Mouse (Mus musculus): ENCODE measurements at regions not wholly inside any gene's neighbourhood (a gene's known extent, or its start where the extent isn't known, plus 50 kb on each side); places are given as distances from the start of the nearest gene placed in this dataset.

GRCm38 (mm10) chr7:113076243-113076642, 122.5 kb downstream of the Rassf10 start:
- ATAC-seq: no peak
- H3K4me1 ChIP-seq (ENCODE audit: control insufficient read depth, insufficient read depth, low read depth, low read length): no peaks in the 10 kb centered on the region
- no peak overlapping the region for H3K4me2 ChIP-seq (ENCODE audit: low read length)

GRCm38 (mm10) chr7:113081120-113081519, 126.1 kb upstream of the Arntl start:
- 73% methylated on average over 5 of the region's 5 CpGs for WGBS
- Histone ChIP-seq H3K36me3 (ENCODE audit: control insufficient read depth, insufficient read depth, low read length) (no peaks in the 10 kb centered on the region), H3K9ac (ENCODE audit: low read depth, low read length) (no peak overlapping the region), H3K27me3 (replicated peaks; ENCODE audit: control insufficient read depth, insufficient read depth, low read length) (no peaks in the 10 kb centered on the region), H3K4me3 (ENCODE audit: low read length) (no peak overlapping the region), H3K27ac (ENCODE audit: low read depth, low read length) (no peak overlapping the region), H3K4me2 (ENCODE audit: low read length) (no peak overlapping the region), H3K4me1 (ENCODE audit: control insufficient read depth, insufficient read depth, low read depth, low read length) (no peaks in the 10 kb centered on the region), H3K9me3 (ENCODE audit: control insufficient read depth, low read length) (no peaks in the 10 kb centered on the region)
- no peak for ATAC-seq

More at GRCm38 (mm10) chr7:113076243-113076642, 122.5 kb downstream of the Rassf10 start:
- H3K27me3 ChIP-seq (replicated peaks; ENCODE audit: control insufficient read depth, insufficient read depth, low read length): no peaks in the 10 kb centered on the region
- H3K9me3 ChIP-seq (ENCODE audit: control insufficient read depth, low read length): no peaks in the 10 kb centered on the region
- no peak overlapping the region for H3K27ac ChIP-seq (ENCODE audit: low read depth, low read length)
- no peaks in the 10 kb centered on the region for H3K36me3 ChIP-seq (ENCODE audit: control insufficient read depth, insufficient read depth, low read length)
- no peak overlapping the region for H3K4me3 ChIP-seq (ENCODE audit: low read length)
- WGBS: 92% methylated on average over 7 of the region's 7 CpGs
- H3K9ac ChIP-seq (ENCODE audit: low read depth, low read length): no peak overlapping the region

GRCm38 (mm10) chr7:113084930-113085625, 122.2 kb upstream of the Arntl start:
- no peak for ATAC-seq
- Histone ChIP-seq H3K27me3 (replicated peaks; ENCODE audit: control insufficient read depth, insufficient read depth, low read length) (no peaks in the 10 kb centered on the region), H3K9me3 (ENCODE audit: control insufficient read depth, low read length) (no peaks in the 10 kb centered on the region), H3K4me2 (ENCODE audit: low read length) (no peak overlapping the region), H3K4me3 (ENCODE audit: low read length) (no peak overlapping the region), H3K36me3 (ENCODE audit: control insufficient read depth, insufficient read depth, low read length) (no peaks in the 10 kb centered on the region), H3K9ac (ENCODE audit: low read depth, low read length) (no peak overlapping the region), H3K27ac (ENCODE audit: low read depth, low read length) (no peak overlapping the region), H3K4me1 (ENCODE audit: control insufficient read depth, insufficient read depth, low read depth, low read length) (no peaks in the 10 kb centered on the region)
- 86% methylated on average over 8 of the region's 8 CpGs for WGBS

GRCm38 (mm10) chr7:113086158-113086557, 121.1 kb upstream of the Arntl start:
- no peak for ATAC-seq
- Histone ChIP-seq H3K9me3 (ENCODE audit: control insufficient read depth, low read length) (no peaks in the 10 kb centered on the region), H3K4me3 (ENCODE audit: low read length) (no peak overlapping the region), H3K27ac (ENCODE audit: low read depth, low read length) (no peak overlapping the region), H3K36me3 (ENCODE audit: control insufficient read depth, insufficient read depth, low read length) (no peaks in the 10 kb centered on the region), H3K27me3 (replicated peaks; ENCODE audit: control insufficient read depth, insufficient read depth, low read length) (no peaks in the 10 kb centered on the region), H3K9ac (ENCODE audit: low read depth, low read length) (no peak overlapping the region), H3K4me1 (ENCODE audit: control insufficient read depth, insufficient read depth, low read depth, low read length) (no peaks in the 10 kb centered on the region), H3K4me2 (ENCODE audit: low read length) (no peak overlapping the region)
- 48% methylated on average over 1 of the region's 1 CpGs for whole genome bisulfite sequencing

- H3K27ac ChIP-seq (ENCODE audit: low read depth, low read length): no peak overlapping the region
- H3K4me1 ChIP-seq (ENCODE audit: control insufficient read depth, insufficient read depth, low read depth, low read length): no peaks in the 10 kb centered on the region
- no peak overlapping the region for H3K4me3 ChIP-seq (ENCODE audit: low read length)
- H3K27me3 ChIP-seq (replicated peaks; ENCODE audit: control insufficient read depth, insufficient read depth, low read length): no peaks in the 10 kb centered on the region
- H3K4me2 ChIP-seq (ENCODE audit: low read length): no peak overlapping the region
- WGBS: 78% methylated on average over 5 of the region's 5 CpGs
- H3K9ac ChIP-seq (ENCODE audit: low read depth, low read length): no peak overlapping the region
- H3K9me3 ChIP-seq (ENCODE audit: control insufficient read depth, low read length): no peaks in the 10 kb centered on the region
- H3K36me3 ChIP-seq (ENCODE audit: control insufficient read depth, insufficient read depth, low read length): no peaks in the 10 kb centered on the region
- no peak for ATAC-seq
Measured at GRCm38 (mm10) chr7:113087646-113088045, 119.6 kb upstream of the Arntl start.

DNA sequence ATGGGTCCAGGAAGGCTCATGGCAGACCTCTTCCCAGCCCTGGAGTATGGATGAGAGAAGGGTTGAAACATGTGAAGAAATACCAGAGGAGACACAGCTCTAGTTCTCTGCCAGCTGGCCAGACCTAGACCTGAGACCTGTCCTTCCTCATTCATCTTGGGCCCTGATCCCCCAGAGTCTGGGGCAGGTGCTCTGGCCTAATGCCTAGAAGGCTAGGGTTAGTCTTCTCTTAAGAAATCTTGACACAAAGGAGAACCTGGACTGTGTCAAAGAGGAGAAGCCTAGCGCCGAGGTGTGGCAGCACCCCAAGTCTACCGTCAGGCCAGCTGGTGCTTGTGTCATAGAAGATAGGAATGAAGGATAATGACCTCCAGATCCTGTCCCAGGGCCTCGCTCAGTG, 118.2 kb upstream of the Arntl start:
- Histone ChIP-seq H3K27me3 (replicated peaks; ENCODE audit: control insufficient read depth, insufficient read depth, low read length) (no peaks in the 10 kb centered on the region), H3K4me3 (ENCODE audit: low read length) (no peak overlapping the region), H3K4me1 (ENCODE audit: control insufficient read depth, insufficient read depth, low read depth, low read length) (no peaks in the 10 kb centered on the region), H3K27ac (ENCODE audit: low read depth, low read length) (no peak overlapping the region), H3K4me2 (ENCODE audit: low read length) (no peak overlapping the region), H3K9me3 (ENCODE audit: control insufficient read depth, low read length) (no peaks in the 10 kb centered on the region), H3K9ac (ENCODE audit: low read depth, low read length) (no peak overlapping the region), H3K36me3 (ENCODE audit: control insufficient read depth, insufficient read depth, low read length) (no peaks in the 10 kb centered on the region)
- 75% methylated on average over 4 of the region's 4 CpGs for WGBS
- ATAC-seq: no peak

- no peaks in the 10 kb centered on the region for H3K4me1 ChIP-seq (ENCODE audit: control insufficient read depth, insufficient read depth, low read depth, low read length)
- H3K36me3 ChIP-seq (ENCODE audit: control insufficient read depth, insufficient read depth, low read length): no peaks in the 10 kb centered on the region
- H3K4me3 ChIP-seq (ENCODE audit: low read length): no peak overlapping the region
- no peaks in the 10 kb centered on the region for H3K27me3 ChIP-seq (replicated peaks; ENCODE audit: control insufficient read depth, insufficient read depth, low read length)
- WGBS: 63% methylated on average over 5 of the region's 5 CpGs
- no peak overlapping the region for H3K9ac ChIP-seq (ENCODE audit: low read depth, low read length)
- H3K27ac ChIP-seq (ENCODE audit: low read depth, low read length): no peak overlapping the region
- H3K4me2 ChIP-seq (ENCODE audit: low read length): no peak overlapping the region
- no peak for ATAC-seq
- no peaks in the 10 kb centered on the region for H3K9me3 ChIP-seq (ENCODE audit: control insufficient read depth, low read length)
Measured at GRCm38 (mm10) chr7:113093931-113094330, 113.3 kb upstream of the Arntl start.

GRCm38 (mm10) chr7:113095092-113095491, 112.2 kb upstream of the Arntl start:
- no peaks in the 10 kb centered on the region for H3K27me3 ChIP-seq (replicated peaks; ENCODE audit: control insufficient read depth, insufficient read depth, low read length)
- no peaks in the 10 kb centered on the region for H3K9me3 ChIP-seq (ENCODE audit: control insufficient read depth, low read length)
- no peaks in the 10 kb centered on the region for H3K36me3 ChIP-seq (ENCODE audit: control insufficient read depth, insufficient read depth, low read length)
- no peak overlapping the region for H3K4me2 ChIP-seq (ENCODE audit: low read length)
- H3K27ac ChIP-seq (ENCODE audit: low read depth, low read length): no peak overlapping the region
- no peaks in the 10 kb centered on the region for H3K4me1 ChIP-seq (ENCODE audit: control insufficient read depth, insufficient read depth, low read depth, low read length)
- WGBS: 74% methylated on average over 3 of the region's 3 CpGs
- ATAC-seq: no peak
- H3K4me3 ChIP-seq (ENCODE audit: low read length): no peak overlapping the region
- H3K9ac ChIP-seq (ENCODE audit: low read depth, low read length): no peak overlapping the region

- Histone ChIP-seq H3K4me1 (ENCODE audit: control insufficient read depth, insufficient read depth, low read depth, low read length) (no peaks in the 10 kb centered on the region), H3K27me3 (replicated peaks; ENCODE audit: control insufficient read depth, insufficient read depth, low read length) (no peaks in the 10 kb centered on the region), H3K4me2 (ENCODE audit: low read length) (no peak overlapping the region), H3K9me3 (ENCODE audit: control insufficient read depth, low read length) (no peaks in the 10 kb centered on the region), H3K27ac (ENCODE audit: low read depth, low read length) (no peak overlapping the region), H3K36me3 (ENCODE audit: control insufficient read depth, insufficient read depth, low read length) (no peaks in the 10 kb centered on the region), H3K4me3 (ENCODE audit: low read length) (no peak overlapping the region), H3K9ac (ENCODE audit: low read depth, low read length) (no peak overlapping the region)
- ATAC-seq: no peak
- whole genome bisulfite sequencing: 90% methylated on average over 7 of the region's 7 CpGs
Measured at GRCm38 (mm10) chr7:113104265-113104664, 103.0 kb upstream of the Arntl start.

DNA sequence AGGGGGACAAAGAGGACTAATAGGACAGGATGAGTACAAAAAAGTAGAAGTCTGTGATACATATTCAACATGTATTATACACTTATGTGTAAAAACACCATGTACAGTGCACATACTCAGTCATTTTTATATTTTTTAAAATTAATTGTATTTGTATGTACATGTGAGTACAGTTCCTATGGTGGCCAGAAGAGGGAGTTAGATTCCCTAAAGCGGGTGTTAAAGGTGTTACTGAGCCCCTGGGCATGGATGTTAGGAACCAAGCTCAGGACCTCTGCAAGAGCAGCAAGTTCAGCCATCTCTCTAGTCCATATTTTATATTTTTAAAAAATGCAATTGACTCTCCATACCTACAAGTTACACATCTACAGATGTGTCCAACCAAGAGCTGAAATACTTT, 101.9 kb upstream of the Arntl start:
- Histone ChIP-seq H3K36me3 (ENCODE audit: control insufficient read depth, insufficient read depth, low read length) (no peaks in the 10 kb centered on the region), H3K9me3 (ENCODE audit: control insufficient read depth, low read length) (no peaks in the 10 kb centered on the region), H3K4me1 (ENCODE audit: control insufficient read depth, insufficient read depth, low read depth, low read length) (no peaks in the 10 kb centered on the region), H3K9ac (ENCODE audit: low read depth, low read length) (no peak overlapping the region), H3K27ac (ENCODE audit: low read depth, low read length) (no peak overlapping the region), H3K4me3 (ENCODE audit: low read length) (no peak overlapping the region), H3K4me2 (ENCODE audit: low read length) (no peak overlapping the region), H3K27me3 (replicated peaks; ENCODE audit: control insufficient read depth, insufficient read depth, low read length) (no peaks in the 10 kb centered on the region)
- 53% methylated on average over 1 of the region's 1 CpGs for WGBS
- no peak for ATAC-seq

All from hindbrain, embryonic 16.5 days (tissue).